Comparison of ENCODE assay signal across 10 mouse cellular contexts in genomic region chr4:77083165-77083564, GRCm38 (mm10).
DNase-seq lines count a peak whose midpoint lies in the region; ATAC-seq lines count a peak whose summit lies in the region.
"Had no signal": no experiment of that assay in that cellular context is flagged by ENCODE, and none has a peak within 500 bp of the region (broad histone marks: within the 10 kb centered on the region; RNA-seq: fewer than 3 reads in every experiment).

No protein-coding gene starts in this region.

- ATAC-seq in forebrain, embryonic 12.5 days (ENCODE audit: low FRiP score): 0 out of 2 replicates have a peak, but pooled peaks have one; percentile 53

- no peak overlapping the region for H3K27ac ChIP-seq in forebrain, embryonic 12.5 days
- H3K27ac ChIP-seq: heart, embryonic 13.5 days; neural tube, embryonic 12.5 days had no signal

- H3K9ac ChIP-seq in forebrain, embryonic 12.5 days: no peak overlapping the region
- H3K9ac ChIP-seq: heart, embryonic 13.5 days; neural tube, embryonic 12.5 days had no signal

- no peak overlapping the region for H3K4me2 ChIP-seq in forebrain, embryonic 12.5 days
- H3K4me2 ChIP-seq: heart, embryonic 13.5 days; neural tube, embryonic 12.5 days had no signal

- peak; percentile 19 to 42 for DNase-seq in cerebellum, adult 18-20 months
- no peak for DNase-seq in cerebellum, adult 11 months
- DNase-seq in thymus, postnatal 4 days: peak; percentile 7
- no peak for DNase-seq in thymus, postnatal 0 days (ENCODE audit: low spot score)
- peak; percentile 70 to 75 for DNase-seq in kidney, postnatal 4 days
- DNase-seq in lung, postnatal 10 days: peak; percentile 30
- DNase-seq in MN1 (ENCODE audit: low spot score): no peak

- no peaks in the 10 kb centered on the region for H3K4me1 ChIP-seq in forebrain, embryonic 12.5 days
- H3K4me1 ChIP-seq: heart, embryonic 13.5 days; neural tube, embryonic 12.5 days had no signal

- H3K36me3 ChIP-seq in forebrain, embryonic 12.5 days (replicated peaks): no peaks in the 10 kb centered on the region
- H3K36me3 ChIP-seq: heart, embryonic 13.5 days; neural tube, embryonic 12.5 days had no signal

- H3K27me3 ChIP-seq in forebrain, embryonic 12.5 days: no peaks in the 10 kb centered on the region
- H3K27me3 ChIP-seq: heart, embryonic 13.5 days; neural tube, embryonic 12.5 days had no signal

- 58% methylated on average over 3 of the region's 3 CpGs for WGBS in forebrain, embryonic 12.5 days

- no peaks in the 10 kb centered on the region for H3K9me3 ChIP-seq in forebrain, embryonic 12.5 days
- H3K9me3 ChIP-seq: heart, embryonic 13.5 days; neural tube, embryonic 12.5 days had no signal

- H3K4me3 ChIP-seq in forebrain, embryonic 12.5 days (replicated peaks): no peak overlapping the region
- H3K4me3 ChIP-seq: heart, embryonic 13.5 days; neural tube, embryonic 12.5 days had no signal

Comparison
In these comparisons a context has a peak if more than half of its experiments do, and no peak if none do; other contexts are left out.
1. DNase-seq: peak in cerebellum, adult 18-20 months (2 of 2), thymus, postnatal 4 days (single experiment), kidney, postnatal 4 days (2 of 2) and lung, postnatal 10 days (single experiment); none in cerebellum, adult 11 months (single experiment), thymus, postnatal 0 days (single experiment) and MN1 (single experiment).